Mouse (Mus musculus) heart, embryonic 14.5 days (tissue): ENCODE data around the gene Cwf19l1. TPM values are rescaled to one million over a fixed set of nuclear protein-coding genes. Genes with fewer than 3 reads are reported as not detected.

Experiments used
- ATAC-seq: fragments of 200-750 bp; cut with Nextera tagmentation; 2 replicates; pipeline ENCODE4 v1.8.0; 2017; ENCODE audit warnings: low read depth, moderate TSS enrichment; ENCODE audit not compliant: insufficient number of reproducible peaks, insufficient read depth, low FRiP score
- H3K27ac ChIP-seq, 2 experiments: fragments of 200-500 bp in 1 of 2; fragments of 300-500 bp in 1 of 2; sonication (generic) in 1 of 2; replicated peaks in 1 of 2; 2 replicates each; pipeline ENCODE4 v1.5.1; 2012 to 2014; ENCODE audit warnings: low read depth in 2 of 2, low read length in 2 of 2, control low read depth in 1 of 2, mild to moderate bottlenecking in 1 of 2, mixed read lengths in 1 of 2; ENCODE audit not compliant: control insufficient read depth in 1 of 2, insufficient read depth in 1 of 2
- H3K27me3 ChIP-seq: fragments of 300-500 bp; sonication (generic); 2 replicates; pipeline ENCODE4 v1.6.1; 2014; ENCODE audit warnings: mild to moderate bottlenecking, low read length, control low read depth; ENCODE audit not compliant: control insufficient read depth, insufficient read depth
- H3K36me3 ChIP-seq: fragments of 300-500 bp; sonication (generic); 2 replicates; pipeline ENCODE4 v1.6.1; 2014; ENCODE audit warnings: mild to moderate bottlenecking, control low read depth, low read length, mixed read lengths; ENCODE audit not compliant: control insufficient read depth, insufficient read depth
- H3K4me1 ChIP-seq, 2 experiments: fragments of 200-500 bp in 1 of 2; fragments of 300-500 bp in 1 of 2; sonication (generic) in 1 of 2; 2 replicates each; pipeline ENCODE4 v1.6.1; 2012 to 2014; ENCODE audit warnings: low read length in 2 of 2, control low read depth in 1 of 2, mixed read lengths in 1 of 2; ENCODE audit not compliant: control insufficient read depth in 2 of 2, insufficient read depth in 2 of 2
- H3K4me2 ChIP-seq: fragments of 300-500 bp; sonication (generic); 2 replicates; pipeline ENCODE4 v1.6.1; 2014; ENCODE audit warnings: mild to moderate bottlenecking, low read length
- H3K4me3 ChIP-seq, 2 experiments: fragments of 200-500 bp in 1 of 2; fragments of 300-500 bp in 1 of 2; sonication (generic) in 1 of 2; 2 replicates each; pipeline ENCODE4 v1.5.1; 2012 to 2014; ENCODE audit warnings: low read length in 2 of 2, mild to moderate bottlenecking in 2 of 2, control low read depth in 1 of 2, low read depth in 1 of 2, moderate library complexity in 1 of 2; ENCODE audit not compliant: control insufficient read depth in 1 of 2, insufficient read depth in 1 of 2
- H3K9ac ChIP-seq: fragments of 300-500 bp; sonication (generic); 2 replicates; pipeline ENCODE4 v1.6.1; 2014; ENCODE audit warnings: mild to moderate bottlenecking, low read length
- H3K9me3 ChIP-seq: fragments of 300-500 bp; sonication (generic); 2 replicates; pipeline ENCODE4 v1.6.1; 2016; ENCODE audit warnings: low read length, control low read depth; ENCODE audit not compliant: control insufficient read depth
- WGBS: fragments of 180-500 bp; shearing (Covaris S2); extraction: QIAGEN DNeasy Blood & Tissue Kit; methylation state at CpG from one replicate; pipeline ENCODE4 v1.1.7; 2014; 5-methylcytosine and 5-hydroxymethylcytosine counted together
- polyA plus RNA-seq: library from polyadenylated mRNA; unstranded; fragments of >200 nt; fragmentation: Nextera tagmentation; extraction: Ambion mirVana; gene quantifications from 2 replicates; pipeline ENCODE4 v1.2.1, GENCODE M21; 2014

Cwf19l1 gene
- polyA plus RNA-seq, 1 experiment from 2014 or later = 15.2 TPM

DNA sequence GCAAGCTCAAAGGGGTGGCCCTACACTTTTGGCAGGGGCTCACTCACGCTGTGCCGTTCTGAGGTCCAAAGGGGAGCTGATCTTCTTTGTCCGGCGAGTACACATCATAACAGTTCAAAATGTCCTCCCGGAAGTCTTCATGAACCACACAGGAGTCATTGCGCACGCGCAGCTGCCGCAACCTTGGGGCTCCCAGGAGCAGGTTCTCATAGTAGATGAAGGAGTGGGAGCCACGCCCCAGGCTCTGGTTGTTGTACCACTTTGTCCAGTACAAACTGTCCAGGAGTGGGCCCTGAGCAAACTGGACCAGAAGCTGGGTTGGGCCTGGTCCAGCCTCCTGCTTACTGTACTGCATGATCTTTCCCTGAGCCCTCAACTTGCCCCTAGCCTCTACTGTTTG, 21.3 kb upstream of the Cwf19l1 start:
- H3K9ac ChIP-seq = no peak overlapping the region
- no peaks in the 10 kb centered on the region for H3K9me3 ChIP-seq
- no peaks in the 10 kb centered on the region for H3K4me1 ChIP-seq
- no peak overlapping the region for H3K27ac ChIP-seq
- peaks cover 12% of the 10 kb centered on the region for H3K27me3 ChIP-seq
- no peak overlapping the region for H3K4me3 ChIP-seq
- H3K36me3 ChIP-seq = no peaks in the 10 kb centered on the region
- WGBS = 83% methylated on average over 10 of the region's 10 CpGs
- no peak overlapping the region for H3K4me2 ChIP-seq
- ATAC-seq = no peak

DNA sequence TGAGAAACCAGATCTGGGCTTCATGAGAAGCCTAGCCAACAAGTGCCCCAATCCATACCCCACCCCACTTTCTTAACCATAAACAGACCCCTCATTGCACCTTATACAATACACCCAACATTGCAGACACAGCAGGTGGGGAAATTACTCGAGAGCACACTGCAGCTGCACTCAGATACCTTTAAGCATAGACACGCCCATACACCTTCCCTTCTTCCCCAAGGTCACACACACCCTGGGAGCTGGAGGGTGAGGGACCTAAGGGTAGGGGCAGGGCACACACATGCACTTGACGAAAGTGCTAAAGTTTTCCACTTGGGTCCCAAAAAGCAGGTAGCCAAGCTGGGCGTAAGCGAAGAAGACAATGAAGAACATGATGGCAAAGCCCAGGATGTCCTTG, 18.1 kb upstream of the Cwf19l1 start:
- 68% methylated on average over 5 of the region's 5 CpGs for WGBS
- Histone ChIP-seq H3K36me3 (no peaks in the 10 kb centered on the region), H3K27ac (no peak overlapping the region), H3K4me3 (no peak overlapping the region), H3K9me3 (no peaks in the 10 kb centered on the region), H3K4me1 (no peaks in the 10 kb centered on the region), H3K9ac (no peak overlapping the region), H3K4me2 (no peak overlapping the region), H3K27me3 (peaks cover 15% of the 10 kb centered on the region; the same call in 1 of the 2 replicates)
- no peak for ATAC-seq

DNA sequence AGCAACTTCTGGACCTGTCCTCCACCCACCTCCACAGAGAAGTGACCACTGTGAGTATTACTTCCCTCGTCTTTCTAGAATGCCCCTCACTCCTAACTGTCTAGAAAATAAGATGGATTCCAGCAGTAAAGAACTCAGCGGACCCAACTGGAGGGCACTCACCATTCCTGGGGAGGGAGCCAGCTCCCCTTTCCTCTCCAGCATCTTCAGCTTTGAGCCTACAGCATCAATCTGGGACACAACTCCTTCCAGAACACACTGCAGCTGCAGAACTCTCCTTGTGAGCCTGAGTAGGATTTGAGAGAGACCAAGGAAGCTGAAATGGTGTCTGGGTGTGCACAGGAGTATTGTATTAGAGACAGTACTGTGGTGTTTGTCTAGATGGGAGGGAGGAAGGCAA, 13.3 kb upstream of the Cwf19l1 start:
- Histone ChIP-seq H3K4me1 (peaks cover 5 to 9% of the 10 kb centered on the region in 2 experiments; a peak in 3 of 4 replicates), H3K9ac (no peak overlapping the region), H3K27me3 (peaks cover 15% of the 10 kb centered on the region; the same call in 1 of the 2 replicates), H3K4me2 (no peak overlapping the region), H3K36me3 (peaks cover 8% of the 10 kb centered on the region; the same call in 1 of the 2 replicates), H3K27ac (no peak overlapping the region), H3K9me3 (no peaks in the 10 kb centered on the region), H3K4me3 (no peak overlapping the region)
- WGBS = 78% methylated on average over 2 of the region's 2 CpGs
- no peak for ATAC-seq

DNA sequence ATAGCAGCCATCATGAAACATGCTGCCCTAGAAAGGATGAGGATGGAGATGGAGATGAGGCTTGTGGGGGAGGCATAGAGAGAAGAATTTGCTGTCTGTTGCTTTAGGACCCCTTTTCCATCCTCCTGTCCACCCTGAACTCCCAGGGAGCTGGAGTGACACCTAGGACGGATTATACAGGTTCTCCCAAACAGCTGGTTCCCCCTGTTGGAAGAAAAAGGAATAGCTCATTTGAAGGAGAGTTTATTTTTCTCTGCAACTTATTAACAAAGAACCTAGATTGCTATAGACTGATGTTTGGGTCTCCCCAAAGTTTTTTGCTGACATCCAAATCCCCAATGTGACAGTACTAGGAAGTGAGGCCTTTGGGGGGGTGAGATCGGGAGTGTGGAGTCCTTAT, 12.7 kb upstream of the Cwf19l1 start:
- Histone ChIP-seq H3K36me3 (peaks cover 15% of the 10 kb centered on the region), H3K9ac (no peak overlapping the region), H3K4me1 (peaks cover 5 to 9% of the 10 kb centered on the region in 2 experiments; a peak in 3 of 4 replicates), H3K27ac (no peak overlapping the region), H3K27me3 (peaks cover 14% of the 10 kb centered on the region; the same call in 1 of the 2 replicates), H3K9me3 (no peaks in the 10 kb centered on the region), H3K4me3 (no peak overlapping the region), H3K4me2 (no peak overlapping the region)
- no peak for ATAC-seq
- WGBS = 20% methylated on average over 2 of the region's 2 CpGs

DNA sequence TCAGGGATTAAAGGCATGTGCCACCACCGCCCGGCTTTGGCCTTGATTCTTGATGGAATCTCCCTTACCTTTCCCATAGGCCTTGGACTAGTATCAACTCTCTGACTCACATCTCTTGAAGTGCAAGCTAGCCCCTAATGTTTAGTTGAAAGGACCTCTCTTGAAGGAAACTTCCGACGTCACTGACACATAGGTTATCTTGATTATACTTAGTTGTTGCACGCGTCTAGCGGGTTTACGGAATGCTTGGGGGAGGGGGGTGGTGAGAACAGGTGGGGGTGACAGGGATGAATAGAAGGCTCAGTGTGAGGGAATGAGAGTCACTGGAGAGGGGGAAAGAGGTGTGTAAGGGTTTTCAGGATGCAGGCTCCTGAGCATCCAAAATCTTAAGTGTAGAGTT, 11.3 kb upstream of the Cwf19l1 start:
- ATAC-seq = no peak
- Histone ChIP-seq H3K36me3 (peaks cover 29% of the 10 kb centered on the region), H3K27me3 (peaks cover 3% of the 10 kb centered on the region; the same call in 1 of the 2 replicates), H3K9me3 (no peaks in the 10 kb centered on the region), H3K4me1 (peaks cover 5 to 9% of the 10 kb centered on the region in 2 experiments; a peak in 3 of 4 replicates), H3K4me2 (no peak overlapping the region), H3K27ac (no peak overlapping the region), H3K4me3 (no peak overlapping the region), H3K9ac (no peak overlapping the region)
- WGBS = 89% methylated on average over 8 of the region's 8 CpGs

DNA sequence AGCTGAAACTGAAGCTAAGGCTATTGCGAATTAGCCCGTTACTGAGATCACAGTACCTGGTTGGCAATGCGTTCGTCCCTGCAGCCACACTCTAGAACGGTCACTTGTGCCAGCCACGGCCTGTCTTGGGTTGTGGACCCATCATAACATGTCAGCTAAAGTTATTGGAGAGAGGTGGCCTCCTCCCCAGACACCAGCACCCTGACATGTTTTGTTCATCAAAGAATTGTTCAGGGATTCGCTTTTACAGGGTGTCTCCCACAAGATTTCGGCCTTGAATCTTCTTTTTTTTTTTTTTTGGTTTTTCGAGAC, 10.8 kb upstream of the Cwf19l1 start:
- no peaks in the 10 kb centered on the region for H3K27me3 ChIP-seq
- no peaks in the 10 kb centered on the region for H3K9me3 ChIP-seq
- H3K36me3 ChIP-seq = peaks cover 33% of the 10 kb centered on the region
- peaks cover 5 to 9% of the 10 kb centered on the region in 2 experiments; a peak in 3 of 4 replicates for H3K4me1 ChIP-seq
- no peak overlapping the region for H3K27ac ChIP-seq
- peak overlapping the region; percentile 66 to 75 for H3K4me3 ChIP-seq
- peak overlapping the region; percentile 87 for H3K4me2 ChIP-seq
- no peak for ATAC-seq
- 71% methylated on average over 9 of the region's 9 CpGs for WGBS
- peak overlapping the region; percentile 83 for H3K9ac ChIP-seq

DNA sequence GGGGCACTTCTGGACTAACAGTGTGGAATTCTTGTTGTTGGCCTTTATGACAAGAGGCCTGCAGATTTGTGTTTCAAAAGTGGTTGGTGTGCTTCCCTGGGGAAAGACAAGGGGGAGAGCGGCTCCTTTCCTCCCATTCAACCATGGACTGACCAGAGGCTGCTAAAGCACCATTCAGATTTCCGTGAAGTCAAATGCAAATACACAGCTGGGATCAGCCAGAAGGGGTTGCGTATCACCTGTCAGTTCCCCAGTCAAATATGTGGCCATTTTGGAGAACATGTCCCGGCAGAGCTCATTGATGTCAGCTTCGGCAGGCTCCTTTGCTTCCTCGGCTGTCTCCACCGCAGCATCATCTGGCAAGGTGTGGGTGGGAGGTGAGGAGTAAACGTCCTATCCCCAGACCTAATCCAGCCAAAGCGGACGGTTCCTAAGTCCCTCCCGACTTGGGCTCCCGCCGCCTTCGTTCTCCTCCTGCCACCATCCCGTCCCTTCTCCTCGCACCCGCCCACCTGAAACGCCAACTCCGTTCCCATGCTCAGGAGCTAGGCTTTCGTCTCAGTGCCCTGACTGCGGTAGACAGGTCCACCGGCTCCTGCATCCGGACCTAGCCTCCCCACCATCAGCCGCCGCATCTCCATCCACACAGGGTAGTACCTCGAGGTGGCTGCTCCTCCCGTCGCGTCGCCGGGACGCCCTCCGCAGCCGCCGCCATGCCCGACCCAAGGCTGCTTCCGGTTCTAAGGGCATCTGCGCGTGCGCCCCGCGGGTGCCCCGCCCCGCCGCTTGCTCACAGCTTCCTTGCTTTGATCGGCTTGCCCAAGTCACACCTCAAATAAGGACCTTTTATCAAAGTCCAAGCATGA, 10.3 kb upstream of the Cwf19l1 start, which contains the start of gene Bloc1s2:
Gene Bloc1s2 (minus strand): TSS at position 745 of the 866 bp plus-strand sequence.
- H3K27me3 ChIP-seq = no peaks in the 10 kb centered on the region
- H3K9me3 ChIP-seq = no peaks in the 10 kb centered on the region
- H3K9ac ChIP-seq = peak within 1 kb of the TSS; percentile 83
- H3K4me1 ChIP-seq = peaks cover 5 to 9% of the 10 kb centered on the region in 2 experiments; a peak in 3 of 4 replicates
- peak within 1 kb of the TSS; percentile 87 for H3K4me2 ChIP-seq
- H3K4me3 ChIP-seq = peak within 1 kb of the TSS; percentile 66 to 75
- H3K36me3 ChIP-seq = peaks cover 39% of the 10 kb centered on the region
- 3% methylated on average over 46 of the region's 46 CpGs for WGBS
- ATAC-seq = no peak
- 0 out of 4 replicates have a peak within 1 kb of the TSS, but pooled peaks of 1 of the 2 experiments have one; percentile 24 for H3K27ac ChIP-seq
